Mouse (Mus musculus) heart, embryonic 12.5 days (tissue): ENCODE data around the gene Dhx34. TPM values are rescaled to one million over a fixed set of nuclear protein-coding genes. Genes with fewer than 3 reads are reported as not detected.

Experiments
- ATAC-seq: fragments of 200-750 bp; cut with Nextera tagmentation; 2 replicates; pipeline ENCODE4 v1.8.0; 2017; ENCODE audit warnings: moderate TSS enrichment, moderate library complexity; ENCODE audit not compliant: insufficient number of reproducible peaks, low FRiP score
- H3K27ac ChIP-seq: fragments of 300-500 bp; sonication (generic); 2 replicates; pipeline ENCODE4 v1.5.1; 2016; ENCODE audit warnings: mild to moderate bottlenecking, moderate library complexity; ENCODE audit not compliant: poor library complexity, severe bottlenecking
- H3K27me3 ChIP-seq: fragments of 300-500 bp; sonication (generic); replicated peaks from 2 replicates; pipeline ENCODE4 v1.6.1; 2016; ENCODE audit warnings: mild to moderate bottlenecking, moderate library complexity
- H3K36me3 ChIP-seq: fragments of 300-500 bp; sonication (generic); 2 replicates; pipeline ENCODE4 v1.6.1; 2016; ENCODE audit warnings: mild to moderate bottlenecking, moderate library complexity
- H3K4me1 ChIP-seq: fragments of 300-500 bp; sonication (generic); replicated peaks from 2 replicates; pipeline ENCODE4 v1.6.1; 2016; ENCODE audit warnings: mild to moderate bottlenecking
- H3K4me2 ChIP-seq: fragments of 300-500 bp; sonication (generic); 2 replicates; pipeline ENCODE4 v1.6.1; 2016; ENCODE audit warnings: mild to moderate bottlenecking, moderate library complexity
- H3K4me3 ChIP-seq: fragments of 300-500 bp; sonication (generic); 2 replicates; pipeline ENCODE4 v1.5.1; 2016; ENCODE audit warnings: mild to moderate bottlenecking
- H3K9ac ChIP-seq: fragments of 300-500 bp; sonication (generic); 2 replicates; pipeline ENCODE4 v1.6.1; 2016; ENCODE audit warnings: mild to moderate bottlenecking, moderate library complexity
- H3K9me3 ChIP-seq: fragments of 300-500 bp; sonication (generic); replicated peaks from 2 replicates; pipeline ENCODE4 v1.6.1; 2016; ENCODE audit warnings: mild to moderate bottlenecking, moderate library complexity
- WGBS: fragments of 180-500 bp; shearing (Covaris S2); methylation state at CpG from one replicate; pipeline ENCODE4 v1.1.7; 2016; 5-methylcytosine and 5-hydroxymethylcytosine counted together
- polyA plus RNA-seq: library from polyadenylated mRNA; unstranded; fragments of >200 nt; fragmentation: Nextera tagmentation; extraction: Ambion mirVana; gene quantifications from 2 replicates; pipeline ENCODE4 v1.2.1, GENCODE M21; 2016

Gene Dhx34
- polyA plus RNA-seq, 1 experiment from 2014 or later: 11.9 TPM

- no peak overlapping the region for H3K4me3 ChIP-seq
- ATAC-seq: no peak
- H3K9me3 ChIP-seq: no peaks in the 10 kb centered on the region
- H3K4me2 ChIP-seq: no peak overlapping the region
- no peak overlapping the region for H3K9ac ChIP-seq
- no peak overlapping the region for H3K27ac ChIP-seq
- H3K27me3 ChIP-seq: peaks cover 15% of the 10 kb centered on the region
- H3K36me3 ChIP-seq: peaks cover 24% of the 10 kb centered on the region
- H3K4me1 ChIP-seq: peaks cover 5% of the 10 kb centered on the region; the same call in 1 of the 2 replicates
- 54% methylated on average over 3 of the region's 3 CpGs for WGBS
Measured at GRCm38 (mm10) chr7:16193702-16194101, 28.1 kb downstream of the Dhx34 start.

GRCm38 (mm10) chr7:16192315-16192714, 29.5 kb downstream of the Dhx34 start:
- Histone ChIP-seq H3K9ac (no peak overlapping the region), H3K9me3 (no peaks in the 10 kb centered on the region), H3K27ac (no peak overlapping the region), H3K4me2 (no peak overlapping the region), H3K27me3 (peaks cover 23% of the 10 kb centered on the region), H3K4me3 (no peak overlapping the region), H3K36me3 (peaks cover 11% of the 10 kb centered on the region), H3K4me1 (peaks cover 5% of the 10 kb centered on the region; the same call in 1 of the 2 replicates)
- WGBS: 20% methylated on average over 5 of the region's 5 CpGs
- no peak for ATAC-seq

- Histone ChIP-seq H3K27me3 (peaks cover 23% of the 10 kb centered on the region), H3K36me3 (peaks cover 11% of the 10 kb centered on the region), H3K4me2 (no peak overlapping the region), H3K4me1 (peaks cover 5% of the 10 kb centered on the region; the same call in 1 of the 2 replicates), H3K9me3 (no peaks in the 10 kb centered on the region), H3K9ac (no peak overlapping the region), H3K4me3 (no peak overlapping the region), H3K27ac (no peak overlapping the region)
- WGBS: 68% methylated on average over 8 of the region's 8 CpGs
- ATAC-seq: no peak
Measured at GRCm38 (mm10) chr7:16187494-16187893, 34.3 kb downstream of the Dhx34 start.

GRCm38 (mm10) chr7:16183663-16184062, 38.2 kb downstream of the Dhx34 start:
- no peak for ATAC-seq
- 16% methylated on average over 8 of the region's 8 CpGs for WGBS
- H3K4me1 ChIP-seq: no peaks in the 10 kb centered on the region

GRCm38 (mm10) chr7:16178114-16178513, 43.7 kb downstream of the Dhx34 start:
- Histone ChIP-seq H3K36me3 (peaks cover 19% of the 10 kb centered on the region), H3K9ac (no peak overlapping the region), H3K27ac (no peak overlapping the region), H3K4me3 (no peak overlapping the region), H3K4me2 (no peak overlapping the region), H3K4me1 (peaks cover 21% of the 10 kb centered on the region), H3K27me3 (0 out of 2 replicates have a peak, but pooled peaks cover 3% of the 10 kb centered on the region), H3K9me3 (no peaks in the 10 kb centered on the region)
- WGBS: 68% methylated on average over 4 of the region's 4 CpGs
- ATAC-seq: no peak

More at GRCm38 (mm10) chr7:16183663-16184062, 38.2 kb downstream of the Dhx34 start:
- Histone ChIP-seq H3K36me3 (peaks cover 27% of the 10 kb centered on the region), H3K27me3 (peaks cover 8% of the 10 kb centered on the region; the same call in 1 of the 2 replicates), H3K4me3 (no peak overlapping the region), H3K27ac (no peak overlapping the region), H3K9ac (no peak overlapping the region), H3K4me2 (no peak overlapping the region), H3K9me3 (no peaks in the 10 kb centered on the region)

GRCm38 (mm10) chr7:16175542-16175931, 46.3 kb downstream of the Dhx34 start:
- no peak; the same call in none of the 2 replicates for ATAC-seq
- peaks cover 16% of the 10 kb centered on the region for H3K36me3 ChIP-seq
- H3K9ac ChIP-seq: peak overlapping the region; percentile 81
- H3K9me3 ChIP-seq: no peaks in the 10 kb centered on the region
- WGBS: 0% methylated on average over 10 of the region's 10 CpGs
- peak overlapping the region; percentile 78 for H3K4me3 ChIP-seq
- H3K27ac ChIP-seq: no peak overlapping the region
- peak overlapping the region; percentile 95 for H3K4me2 ChIP-seq
- peaks cover 31% of the 10 kb centered on the region for H3K4me1 ChIP-seq
- 0 out of 2 replicates have a peak, but pooled peaks cover 8% of the 10 kb centered on the region for H3K27me3 ChIP-seq

- Histone ChIP-seq H3K27me3 (0 out of 2 replicates have a peak, but pooled peaks cover 8% of the 10 kb centered on the region), H3K4me3 (peak within 1 kb of the TSS; percentile 78), H3K9me3 (no peaks in the 10 kb centered on the region), H3K9ac (peak within 1 kb of the TSS; percentile 81), H3K4me2 (peak within 1 kb of the TSS; percentile 95), H3K27ac (no peak within 1 kb of the TSS; the same call in 1 of the 2 replicates), H3K4me1 (peaks cover 31% of the 10 kb centered on the region), H3K36me3 (peaks cover 14% of the 10 kb centered on the region)
- WGBS: under 1% methylated on average over 38 of the region's 42 CpGs
- ATAC-seq: peak; percentile 79
Measured at GRCm38 (mm10) chr7:16174597-16175541, 47.0 kb downstream of the Dhx34 start, which contains the start of gene Meis3. TSS of gene Meis3 (plus strand) at chr7:16175090.

GRCm38 (mm10) chr7:16173146-16173545, 48.7 kb downstream of the Dhx34 start:
- ATAC-seq: no peak
- no peak overlapping the region for H3K9ac ChIP-seq
- H3K36me3 ChIP-seq: no peaks in the 10 kb centered on the region
- no peak overlapping the region for H3K27ac ChIP-seq
- H3K4me3 ChIP-seq: no peak overlapping the region
- H3K27me3 ChIP-seq: 0 out of 2 replicates have a peak, but pooled peaks cover 8% of the 10 kb centered on the region
- peaks cover under 1% of the 10 kb centered on the region for H3K9me3 ChIP-seq
- peaks cover 31% of the 10 kb centered on the region for H3K4me1 ChIP-seq
- no peak overlapping the region for H3K4me2 ChIP-seq
- WGBS: 67% methylated on average over 5 of the region's 5 CpGs

GRCm38 (mm10) chr7:16172586-16173140, 49.2 kb downstream of the Dhx34 start:
- Histone ChIP-seq H3K36me3 (no peaks in the 10 kb centered on the region), H3K9ac (no peak overlapping the region), H3K4me2 (no peak overlapping the region), H3K9me3 (peaks cover 5% of the 10 kb centered on the region), H3K4me1 (peaks cover 31% of the 10 kb centered on the region), H3K4me3 (no peak overlapping the region), H3K27ac (no peak overlapping the region), H3K27me3 (0 out of 2 replicates have a peak, but pooled peaks cover 8% of the 10 kb centered on the region)
- ATAC-seq: no peak
- WGBS: 47% methylated on average over 1 of the region's 1 CpGs

GRCm38 (mm10) chr7:16172141-16172581, 49.7 kb downstream of the Dhx34 start:
- H3K9me3 ChIP-seq: peaks cover 9% of the 10 kb centered on the region
- no peak overlapping the region for H3K4me2 ChIP-seq
- 0% methylated on average over 1 of the region's 1 CpGs for WGBS
- no peak for ATAC-seq
- H3K36me3 ChIP-seq: no peaks in the 10 kb centered on the region
- H3K4me3 ChIP-seq: no peak overlapping the region
- no peak overlapping the region for H3K9ac ChIP-seq
- H3K27ac ChIP-seq: no peak overlapping the region
- H3K27me3 ChIP-seq: 0 out of 2 replicates have a peak, but pooled peaks cover 6% of the 10 kb centered on the region
- peaks cover 31% of the 10 kb centered on the region for H3K4me1 ChIP-seq

- H3K27me3 ChIP-seq: peaks cover 28% of the 10 kb centered on the region
- no peaks in the 10 kb centered on the region for H3K36me3 ChIP-seq
- peaks cover 3% of the 10 kb centered on the region for H3K9me3 ChIP-seq
- ATAC-seq: no peak
- H3K4me2 ChIP-seq: no peak overlapping the region
- H3K4me3 ChIP-seq: no peak overlapping the region
- H3K27ac ChIP-seq: no peak overlapping the region
- no peak overlapping the region for H3K9ac ChIP-seq
- WGBS: 62% methylated on average over 7 of the region's 7 CpGs
- 0 out of 2 replicates have a peak, but pooled peaks cover 7% of the 10 kb centered on the region for H3K4me1 ChIP-seq
Measured at GRCm38 (mm10) chr7:16162036-16162435, 59.8 kb downstream of the Dhx34 start.
